Mouse (Mus musculus) cerebellum, adult 8-10 months (tissue): Measurements from ENCODE around the gene Lrrc8c.
A peak's percentile ranks its signal among the peaks of the same experiment; 100 is the strongest.

Experiments used
- DNase-seq: peaks from one replicate; pipeline ENCODE4 v3.0.0; 2022

The Lrrc8c gene

DNA sequence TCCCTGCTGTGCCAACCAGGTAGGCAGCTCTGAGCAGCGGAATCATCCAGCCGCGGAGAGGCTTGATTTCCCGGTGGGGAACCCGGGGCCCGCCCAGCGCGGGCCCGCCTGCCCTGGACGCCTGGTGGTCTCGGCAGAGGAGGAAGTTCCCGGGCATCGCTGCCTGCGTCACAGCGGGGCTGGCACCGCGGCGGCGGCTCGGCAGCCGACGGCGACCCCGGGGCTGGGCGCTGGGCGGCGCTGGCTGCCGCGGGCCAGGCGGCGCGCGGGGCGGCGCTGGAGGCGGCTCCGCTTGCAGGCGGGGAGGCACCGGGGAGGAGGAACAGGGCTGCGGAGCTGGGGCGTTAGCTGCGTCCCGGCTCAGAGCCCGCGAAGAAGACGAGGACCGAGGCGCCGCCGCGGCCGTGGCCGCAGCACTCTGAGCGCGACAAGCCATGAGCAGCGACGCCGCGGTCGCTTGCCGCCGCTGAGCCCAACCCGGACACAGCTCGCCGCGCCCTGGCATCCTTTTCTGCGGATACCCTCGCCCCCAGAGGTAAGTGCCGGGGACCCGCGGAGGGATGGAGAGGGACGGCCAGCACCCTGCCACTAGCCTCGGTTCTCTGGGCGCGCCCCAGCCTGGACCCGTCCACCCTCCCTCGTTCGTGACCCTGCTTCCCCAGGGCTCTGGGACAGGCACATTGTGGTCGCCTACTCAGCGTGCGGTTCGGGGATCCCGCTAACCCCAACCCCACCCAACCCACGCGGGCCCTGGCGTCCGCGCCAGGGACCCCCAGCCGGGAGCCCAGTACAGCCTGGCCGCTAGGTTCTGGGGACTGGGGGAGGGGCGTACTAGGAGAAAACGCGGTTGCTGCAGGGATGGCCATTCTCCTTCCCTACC is at the start of gene Lrrc8c:
Gene Lrrc8c (plus strand): TSS at position 293 of the 880 bp plus-strand sequence.
- peak; percentile 60 for DNase-seq

GRCm38 (mm10) chr5:105472983-105473705 is 46.0 kb upstream of the Lrrc8c start:
- DNase-seq = no peak

DNA sequence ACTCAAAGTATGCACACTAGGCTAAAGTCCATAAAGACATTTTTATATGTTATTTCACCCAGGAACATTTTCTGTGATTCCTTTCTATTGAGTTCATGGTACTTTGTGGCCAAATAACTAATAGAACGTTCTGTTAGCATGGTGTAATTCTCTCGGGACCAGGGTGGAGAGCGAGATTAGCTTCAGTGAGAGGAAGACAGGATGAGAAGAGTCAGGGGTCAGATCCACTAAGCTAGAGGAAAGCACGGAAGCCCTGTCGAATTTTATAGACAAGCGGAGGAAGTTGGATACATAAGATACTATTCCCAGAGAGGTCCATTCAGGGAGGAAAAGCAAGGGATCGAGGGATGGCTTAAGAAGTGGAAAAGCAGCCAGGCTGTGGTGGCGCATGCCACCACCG is 41.7 kb upstream of the Lrrc8c start:
- no peak for DNase-seq

DNA sequence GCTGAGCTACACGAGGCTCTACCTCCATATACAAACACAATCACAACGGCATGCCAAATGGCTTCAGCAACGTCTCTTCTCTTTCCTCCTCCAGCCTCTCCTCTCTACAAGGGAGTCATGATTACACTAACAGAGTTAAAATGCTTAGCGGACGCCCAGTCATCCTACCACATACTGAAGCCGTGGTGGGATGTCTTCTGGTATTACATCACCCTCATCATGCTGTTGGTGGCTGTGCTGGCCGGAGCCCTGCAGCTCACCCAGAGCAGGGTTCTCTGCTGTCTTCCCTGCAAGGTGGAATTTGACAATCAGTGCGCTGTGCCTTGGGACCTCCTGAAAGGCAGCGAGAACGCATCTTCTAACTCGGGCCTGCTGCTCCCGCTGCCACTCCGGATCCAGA is 39.5 kb upstream of the Lrrc8c start:
- DNase-seq = no peak

DNA sequence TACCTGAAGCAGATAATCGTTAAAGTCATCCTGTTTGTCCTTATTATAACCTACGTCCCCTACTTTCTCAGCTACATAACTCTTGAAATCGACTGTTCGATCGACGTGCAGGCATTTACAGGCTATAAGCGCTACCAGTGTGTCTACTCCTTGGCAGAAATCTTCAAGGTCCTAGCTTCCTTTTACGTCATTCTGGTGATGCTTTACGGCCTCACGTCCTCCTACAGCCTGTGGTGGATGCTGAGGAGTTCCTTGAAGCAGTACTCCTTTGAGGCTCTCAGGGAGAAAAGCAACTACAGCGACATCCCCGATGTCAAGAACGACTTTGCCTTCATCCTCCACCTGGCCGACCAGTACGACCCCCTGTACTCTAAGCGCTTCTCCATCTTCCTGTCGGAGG is 38.6 kb upstream of the Lrrc8c start:
- DNase-seq = no peak

GRCm38 (mm10) chr5:105483632-105484031 is 35.6 kb upstream of the Lrrc8c start:
- no peak for DNase-seq

DNA sequence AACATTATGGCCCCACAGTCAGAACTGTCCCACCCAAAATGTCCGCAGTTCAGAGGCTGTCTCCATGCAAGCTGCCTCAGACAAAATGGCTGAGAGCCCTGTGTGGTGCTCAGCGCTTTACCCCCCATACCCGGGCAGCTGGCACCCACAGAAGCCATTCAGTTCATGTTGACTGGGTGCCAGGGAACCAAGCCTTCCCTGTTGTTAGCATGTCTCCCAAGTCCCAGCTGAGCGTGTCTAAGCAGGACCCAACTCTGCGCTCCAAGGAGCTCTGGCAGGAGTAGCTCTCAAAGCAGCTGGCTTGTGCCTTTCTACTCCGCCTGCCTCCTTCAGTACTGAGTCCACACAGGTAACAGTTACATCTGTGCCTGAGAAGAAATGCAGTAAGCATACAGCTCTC is 34.9 kb upstream of the Lrrc8c start:
- DNase-seq = no peak

- no peak for DNase-seq
Measured at GRCm38 (mm10) chr5:105484891-105485290, 34.3 kb upstream of the Lrrc8c start.

DNA sequence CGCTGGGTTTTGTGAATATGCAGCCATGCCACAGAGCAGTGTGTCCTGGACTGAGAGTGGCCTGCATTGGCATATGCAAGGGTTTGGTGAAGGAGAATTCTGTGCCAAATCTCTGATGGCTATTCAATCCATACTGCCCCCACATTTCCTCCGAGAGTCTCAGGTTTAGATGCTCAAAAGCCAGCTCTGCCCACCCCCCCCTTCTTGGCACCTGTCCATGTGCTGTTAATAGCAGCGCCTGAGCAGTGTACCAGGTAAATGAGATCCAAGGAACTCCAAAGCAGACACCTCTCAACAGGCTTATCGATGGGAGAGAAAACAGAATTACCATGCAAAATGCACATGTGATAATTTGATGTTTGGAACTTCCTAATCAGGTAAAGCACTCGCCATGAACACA is 29.0 kb upstream of the Lrrc8c start:
- DNase-seq = no peak

DNA sequence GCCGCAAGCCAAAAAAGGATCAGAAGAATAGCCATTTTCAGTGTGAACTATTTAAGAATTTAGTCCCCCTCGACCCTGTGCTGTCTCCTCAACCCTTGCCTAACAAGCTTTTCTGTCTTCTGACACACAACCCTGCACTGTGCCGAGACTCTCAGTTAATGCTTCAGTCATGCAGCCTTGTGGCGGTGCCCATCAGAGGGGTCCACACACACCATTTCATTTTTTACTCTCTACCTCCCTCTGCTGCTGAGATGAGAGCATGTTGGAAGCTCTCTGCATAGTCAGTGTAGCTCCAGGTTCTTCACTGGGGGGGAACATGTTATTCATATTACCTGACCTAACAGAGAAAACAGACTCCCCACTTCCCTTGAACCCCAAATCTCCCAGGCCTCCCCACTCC is 27.8 kb upstream of the Lrrc8c start:
- no peak for DNase-seq

DNA sequence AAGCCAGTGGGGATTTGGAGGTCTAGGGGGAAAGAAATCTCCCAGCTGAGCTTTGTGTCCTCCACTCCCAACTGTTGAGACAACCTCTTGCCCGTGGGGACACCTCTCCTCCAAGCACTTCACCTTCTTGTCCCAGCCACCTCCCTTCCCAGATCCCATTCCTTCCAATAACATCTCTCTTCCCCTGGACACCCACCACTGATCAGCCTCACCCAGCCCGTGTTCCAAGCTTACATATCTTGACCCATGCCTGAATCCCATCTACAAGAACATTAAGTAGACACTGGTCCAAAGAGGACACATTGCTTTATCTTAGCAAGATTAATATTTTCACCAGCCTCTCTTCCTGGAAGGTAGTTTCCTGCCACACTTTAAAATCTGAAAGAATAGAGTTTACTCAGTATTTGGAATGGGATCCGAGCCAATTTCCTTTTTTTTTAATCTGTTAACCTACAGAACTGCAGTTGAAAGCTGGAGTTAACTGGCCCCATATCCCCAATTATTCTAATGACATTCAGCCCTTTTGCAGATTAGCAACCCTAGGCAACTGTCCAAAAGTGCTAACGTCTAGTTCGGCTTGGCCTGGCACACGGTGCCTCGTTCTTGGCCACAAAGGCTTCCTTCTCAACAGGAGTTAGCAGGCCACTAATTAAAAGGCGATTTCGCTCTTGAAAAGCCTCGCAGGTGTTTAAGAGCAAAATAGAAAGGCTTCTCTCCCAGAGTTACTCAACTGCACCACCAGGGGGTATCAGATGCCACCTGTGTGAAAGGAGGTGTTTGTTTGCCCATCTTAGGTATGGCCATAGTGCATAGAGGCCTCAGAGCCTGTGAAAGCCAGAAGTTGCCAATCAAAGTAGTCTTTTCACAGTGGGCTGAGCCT is 26.6 kb upstream of the Lrrc8c start:
- peak; percentile 47 for DNase-seq

DNA sequence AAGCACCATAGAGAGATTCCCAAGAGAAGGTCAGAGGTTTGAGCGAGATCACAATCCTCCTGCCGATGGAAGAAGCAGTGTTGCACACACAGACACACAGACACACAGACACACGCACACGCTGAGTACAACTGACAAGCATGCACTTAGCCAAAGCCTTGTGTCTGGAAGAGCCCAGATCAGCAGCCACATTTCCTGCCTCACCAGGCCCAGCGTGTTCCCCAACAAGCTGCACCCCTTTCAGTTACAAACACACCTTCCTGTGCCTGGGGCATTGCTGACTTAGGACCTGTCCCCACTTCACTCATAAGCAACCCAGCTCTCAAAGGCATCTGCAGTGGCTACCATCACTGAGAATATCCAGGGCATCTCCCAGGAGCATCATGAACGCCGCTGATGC is 25.8 kb upstream of the Lrrc8c start:
- no peak for DNase-seq

GRCm38 (mm10) chr5:105494246-105494917 is 24.8 kb upstream of the Lrrc8c start:
- no peak for DNase-seq

GRCm38 (mm10) chr5:105494918-105495901 is 24.0 kb upstream of the Lrrc8c start:
- no peak for DNase-seq

DNA sequence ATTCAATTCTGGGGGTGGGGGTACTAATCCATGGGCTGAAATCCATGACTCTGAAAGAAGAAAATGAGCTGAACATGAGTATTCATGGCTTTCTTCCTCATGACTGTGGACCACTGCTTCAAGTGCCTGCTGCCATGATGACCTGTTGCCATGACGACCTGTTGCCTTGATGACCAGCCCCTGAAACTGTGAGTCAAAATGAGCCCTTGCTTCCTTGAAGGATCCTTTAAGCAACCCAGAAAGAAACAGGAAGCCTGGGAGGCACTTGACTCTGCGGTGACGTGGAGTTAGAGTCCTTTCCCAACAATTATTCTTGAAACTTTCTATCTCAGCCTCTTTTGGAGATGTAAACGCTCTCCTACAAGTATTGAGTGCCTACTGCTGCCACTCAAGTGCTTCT is 23.1 kb upstream of the Lrrc8c start:
- no peak for DNase-seq

DNA sequence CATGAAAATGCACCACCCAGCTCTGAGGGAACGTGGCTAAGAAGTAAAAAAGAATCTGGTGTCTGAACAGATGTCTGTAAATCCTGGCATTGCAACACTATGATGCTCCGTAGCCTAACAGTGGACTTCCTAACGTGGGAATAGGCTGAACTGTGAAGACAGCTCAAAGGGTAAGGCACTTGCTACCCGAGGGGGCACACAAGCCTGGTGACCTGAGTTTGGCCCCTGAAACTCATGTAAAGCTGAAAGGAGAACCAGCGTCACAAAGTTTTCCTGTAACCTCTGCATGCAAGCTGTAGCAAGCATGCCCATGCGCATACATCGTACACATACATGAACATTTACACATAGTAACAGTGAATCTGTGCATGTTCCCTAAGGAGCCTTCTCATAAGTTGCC is 22.6 kb upstream of the Lrrc8c start:
- DNase-seq = no peak

DNA sequence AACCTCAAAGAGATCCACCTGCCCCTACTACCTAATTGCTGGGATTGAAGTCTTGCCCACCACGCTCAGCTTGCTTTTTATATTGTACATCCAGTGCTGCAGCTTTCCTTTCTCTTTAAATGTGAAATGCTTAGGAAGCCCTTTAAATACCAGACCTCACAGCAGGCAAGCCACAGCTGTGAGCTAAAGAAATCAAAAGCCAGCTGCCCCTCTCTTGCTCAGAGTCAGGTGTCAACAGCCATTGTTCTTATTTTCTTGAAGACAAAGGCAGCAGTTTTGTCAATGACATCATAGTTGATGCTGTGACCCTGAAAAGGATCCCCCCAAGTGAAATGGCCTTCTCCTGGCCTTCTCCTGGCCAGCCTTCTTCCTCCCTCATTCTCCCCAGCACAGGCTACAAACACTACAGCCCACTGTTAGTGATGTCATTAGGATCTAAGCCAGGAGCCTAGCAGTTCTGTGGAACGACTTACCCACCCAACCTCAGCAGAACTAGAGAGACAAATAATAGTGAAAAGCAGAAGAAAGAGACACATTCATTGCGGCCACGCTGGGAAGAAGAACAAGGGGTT is 20.7 kb upstream of the Lrrc8c start:
- DNase-seq = no peak

- DNase-seq = no peak
Measured at GRCm38 (mm10) chr5:105499396-105499795, 19.8 kb upstream of the Lrrc8c start.

GRCm38 (mm10) chr5:105500132-105501121 is 18.8 kb upstream of the Lrrc8c start:
- no peak for DNase-seq

DNA sequence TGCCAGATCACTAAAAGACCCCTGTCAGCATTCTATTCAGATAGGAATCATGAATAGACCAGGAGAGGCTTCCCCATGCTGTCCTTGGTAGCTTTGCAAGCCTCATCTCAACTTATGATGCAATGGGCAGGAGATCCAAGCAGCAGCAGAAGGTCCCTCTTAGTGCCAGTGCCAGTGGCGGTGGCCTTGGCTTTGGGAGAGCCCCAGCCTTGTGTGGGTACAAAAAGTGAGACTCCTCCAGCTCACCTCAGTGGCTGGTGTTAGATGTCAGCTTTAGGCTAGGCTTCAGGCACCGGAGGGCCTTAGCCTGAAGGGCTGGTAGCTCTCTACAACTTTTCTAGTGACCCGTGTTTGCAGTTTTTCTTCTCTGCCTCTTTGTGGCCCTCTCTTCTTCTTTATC is 18.1 kb upstream of the Lrrc8c start:
- DNase-seq = no peak
